Mouse (Mus musculus) neural tube, embryonic 11.5 days (tissue): Measurements from ENCODE around the gene 6030458C11Rik. TPM values are rescaled to one million over a fixed set of nuclear protein-coding genes. Genes with fewer than 3 reads are reported as not detected.

Experiments
- ATAC-seq: fragments of 200-750 bp; cut with Nextera tagmentation; 2 replicates; pipeline ENCODE4 v1.8.0; 2017; ENCODE audit warnings: moderate number of reproducible peaks, mild to moderate bottlenecking, moderate TSS enrichment, moderate library complexity; ENCODE audit not compliant: insufficient read depth, low FRiP score, low TSS enrichment
- DNase-seq: peaks from one replicate; pipeline ENCODE4 v3.0.0-alpha.2; 2015; ENCODE audit warnings: low spot score
- H3K27ac ChIP-seq: fragments of 300-500 bp; sonication (generic); 2 replicates; pipeline ENCODE4 v1.5.1; 2014; ENCODE audit warnings: low read depth, mild to moderate bottlenecking, low read length
- H3K27me3 ChIP-seq: fragments of 300-500 bp; sonication (generic); 2 replicates; pipeline ENCODE4 v1.6.1; 2014; ENCODE audit warnings: mild to moderate bottlenecking, low read length, mixed read lengths; ENCODE audit not compliant: control insufficient read depth, insufficient read depth
- H3K36me3 ChIP-seq: fragments of 300-500 bp; sonication (generic); 2 replicates; pipeline ENCODE4 v1.6.1; 2014; ENCODE audit warnings: mild to moderate bottlenecking, low read length, moderate library complexity, mixed read lengths; ENCODE audit not compliant: control insufficient read depth, insufficient read depth
- H3K4me1 ChIP-seq: fragments of 300-500 bp; sonication (generic); 2 replicates; pipeline ENCODE4 v1.6.1; 2014; ENCODE audit warnings: low read length, mixed read lengths; ENCODE audit not compliant: control insufficient read depth, insufficient read depth
- H3K4me2 ChIP-seq: fragments of 300-500 bp; sonication (generic); 2 replicates; pipeline ENCODE4 v1.6.1; 2014; ENCODE audit warnings: low read depth, mild to moderate bottlenecking, moderate library complexity
- H3K4me3 ChIP-seq: fragments of 300-500 bp; sonication (generic); 2 replicates; pipeline ENCODE4 v1.5.1; 2014; ENCODE audit warnings: low read depth, low read length
- H3K9ac ChIP-seq: fragments of 300-500 bp; sonication (generic); 2 replicates; pipeline ENCODE4 v1.6.1; 2014; ENCODE audit warnings: mild to moderate bottlenecking, low read length
- H3K9me3 ChIP-seq: fragments of 300-500 bp; sonication (generic); 2 replicates; pipeline ENCODE4 v1.6.1; 2016; ENCODE audit warnings: low read length; ENCODE audit not compliant: control insufficient read depth
- WGBS: fragments of 180-500 bp; shearing (Covaris S2); extraction: QIAGEN DNeasy Blood & Tissue Kit; methylation state at CpG from one replicate; pipeline ENCODE4 v1.1.7; 2014; 5-methylcytosine and 5-hydroxymethylcytosine counted together
- polyA plus RNA-seq: library from polyadenylated mRNA; unstranded; fragments of >200 nt; fragmentation: Nextera tagmentation; extraction: Ambion mirVana; gene quantifications from 2 replicates; pipeline ENCODE4 v1.2.1, GENCODE M21; 2014

Gene 6030458C11Rik
- polyA plus RNA-seq, 1 experiment from 2014 or later = 23.5 TPM

- ATAC-seq = peak; percentile 79
- H3K27ac ChIP-seq = no peak overlapping the region
- 70% methylated on average over 10 of the region's 16 CpGs for WGBS
Observed at GRCm38 (mm10) chr15:12781729-12782326, 42.6 kb downstream of the 6030458C11Rik start.

GRCm38 (mm10) chr15:12781296-12781695 is 43.2 kb downstream of the 6030458C11Rik start:
- Histone ChIP-seq H3K4me2 (no peak overlapping the region), H3K27ac (no peak overlapping the region)
- 81% methylated on average over 6 of the region's 6 CpGs for WGBS

More at GRCm38 (mm10) chr15:12781729-12782326, 42.6 kb downstream of the 6030458C11Rik start:
- DNase-seq = no peak
- H3K4me3 ChIP-seq = no peak overlapping the region
- H3K27me3 ChIP-seq = no peaks in the 10 kb centered on the region
- H3K36me3 ChIP-seq = no peaks in the 10 kb centered on the region
- H3K4me1 ChIP-seq = no peaks in the 10 kb centered on the region
- H3K9me3 ChIP-seq = no peaks in the 10 kb centered on the region
- H3K9ac ChIP-seq = no peak overlapping the region
- no peak overlapping the region for H3K4me2 ChIP-seq

GRCm38 (mm10) chr15:12774149-12774753 is 50.2 kb downstream of the 6030458C11Rik start:
- WGBS = 73% methylated on average over 11 of the region's 11 CpGs
- H3K4me2 ChIP-seq = no peak overlapping the region
- H3K4me3 ChIP-seq = no peak overlapping the region
- DNase-seq (no peak), ATAC-seq (no peak; the same call in 1 of the 2 replicates)
- no peak overlapping the region for H3K9ac ChIP-seq
- H3K27me3 ChIP-seq = no peaks in the 10 kb centered on the region
- H3K36me3 ChIP-seq = no peaks in the 10 kb centered on the region
- H3K27ac ChIP-seq = peak overlapping the region; percentile 67
- H3K9me3 ChIP-seq = no peaks in the 10 kb centered on the region; the same call in 1 of the 2 replicates
- H3K4me1 ChIP-seq = 0 out of 2 replicates have a peak, but pooled peaks cover 2% of the 10 kb centered on the region

More at GRCm38 (mm10) chr15:12781296-12781695, 43.2 kb downstream of the 6030458C11Rik start:
- H3K9ac ChIP-seq = no peak overlapping the region
- H3K27me3 ChIP-seq = no peaks in the 10 kb centered on the region
- ATAC-seq (no peak), DNase-seq (no peak)
- H3K36me3 ChIP-seq = no peaks in the 10 kb centered on the region
- H3K4me3 ChIP-seq = no peak overlapping the region
- H3K4me1 ChIP-seq = no peaks in the 10 kb centered on the region
- H3K9me3 ChIP-seq = no peaks in the 10 kb centered on the region; the same call in 1 of the 2 replicates

GRCm38 (mm10) chr15:12770958-12771357 is 53.5 kb downstream of the 6030458C11Rik start:
- Histone ChIP-seq H3K36me3 (no peaks in the 10 kb centered on the region), H3K4me2 (no peak overlapping the region), H3K4me1 (0 out of 2 replicates have a peak, but pooled peaks cover 2% of the 10 kb centered on the region), H3K4me3 (no peak overlapping the region), H3K9ac (no peak overlapping the region), H3K9me3 (no peaks in the 10 kb centered on the region), H3K27ac (no peak overlapping the region), H3K27me3 (no peaks in the 10 kb centered on the region)
- WGBS = 80% methylated on average over 7 of the region's 7 CpGs
- no peak for DNase-seq
- no peak for ATAC-seq

GRCm38 (mm10) chr15:12766848-12767247 is 57.6 kb downstream of the 6030458C11Rik start:
- Histone ChIP-seq H3K27ac (no peak overlapping the region), H3K9ac (no peak overlapping the region), H3K27me3 (no peaks in the 10 kb centered on the region), H3K4me2 (no peak overlapping the region), H3K9me3 (no peaks in the 10 kb centered on the region), H3K4me3 (no peak overlapping the region), H3K36me3 (no peaks in the 10 kb centered on the region), H3K4me1 (peaks cover 13% of the 10 kb centered on the region)
- no peak for ATAC-seq
- 83% methylated on average over 4 of the region's 4 CpGs for WGBS
- no peak for DNase-seq

- no peak for DNase-seq
- 0 out of 2 replicates have a peak, but pooled peaks have one; percentile 6 for ATAC-seq
- Histone ChIP-seq H3K36me3 (no peaks in the 10 kb centered on the region), H3K4me3 (no peak overlapping the region), H3K27me3 (no peaks in the 10 kb centered on the region), H3K4me1 (peaks cover 13% of the 10 kb centered on the region), H3K9ac (no peak overlapping the region), H3K4me2 (no peak overlapping the region), H3K27ac (0 out of 2 replicates have a peak overlapping the region, but pooled peaks have one; percentile 34), H3K9me3 (no peaks in the 10 kb centered on the region)
- 58% methylated on average over 10 of the region's 10 CpGs for WGBS
Observed at GRCm38 (mm10) chr15:12763147-12763546, 61.3 kb downstream of the 6030458C11Rik start.

- WGBS = 48% methylated on average over 10 of the region's 11 CpGs
- DNase-seq (peak; percentile 33), ATAC-seq (peak; percentile 76)
- Histone ChIP-seq H3K9ac (no peak overlapping the region), H3K9me3 (no peaks in the 10 kb centered on the region), H3K4me1 (peaks cover 13% of the 10 kb centered on the region), H3K4me3 (no peak overlapping the region), H3K27ac (no peak overlapping the region), H3K27me3 (no peaks in the 10 kb centered on the region), H3K4me2 (no peak overlapping the region), H3K36me3 (no peaks in the 10 kb centered on the region)
Observed at GRCm38 (mm10) chr15:12762258-12762913, 62.1 kb downstream of the 6030458C11Rik start.

DNA sequence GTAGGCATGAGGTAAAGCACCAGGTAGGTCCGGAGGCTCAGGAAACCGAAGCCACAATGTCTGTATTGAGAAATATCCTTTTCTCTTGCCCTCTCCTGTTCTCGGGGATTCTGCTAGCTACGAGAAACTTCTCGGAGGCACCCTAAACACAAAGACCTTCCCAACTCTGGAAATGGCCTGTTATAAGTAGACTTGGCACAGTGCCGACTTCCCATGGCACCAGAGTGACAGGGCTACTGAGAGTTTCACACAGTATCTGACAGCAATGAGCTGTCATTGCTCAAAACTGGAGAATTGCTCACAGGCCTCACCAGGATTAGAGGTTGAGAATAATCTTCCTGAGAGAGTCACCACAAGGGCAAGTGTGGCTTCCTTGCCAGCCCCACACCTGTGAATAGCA is 63.7 kb downstream of the 6030458C11Rik start:
- H3K4me2 ChIP-seq = no peak overlapping the region
- no peak overlapping the region for H3K4me3 ChIP-seq
- no peaks in the 10 kb centered on the region for H3K27me3 ChIP-seq
- ATAC-seq = no peak
- no peaks in the 10 kb centered on the region for H3K9me3 ChIP-seq
- no peaks in the 10 kb centered on the region for H3K36me3 ChIP-seq
- H3K4me1 ChIP-seq = peaks cover 13% of the 10 kb centered on the region
- 92% methylated on average over 6 of the region's 6 CpGs for WGBS
- DNase-seq = no peak
- H3K9ac ChIP-seq = no peak overlapping the region
- no peak overlapping the region for H3K27ac ChIP-seq
